ENCODE assay signal across 21 mouse cellular contexts in the genomic region with DNA sequence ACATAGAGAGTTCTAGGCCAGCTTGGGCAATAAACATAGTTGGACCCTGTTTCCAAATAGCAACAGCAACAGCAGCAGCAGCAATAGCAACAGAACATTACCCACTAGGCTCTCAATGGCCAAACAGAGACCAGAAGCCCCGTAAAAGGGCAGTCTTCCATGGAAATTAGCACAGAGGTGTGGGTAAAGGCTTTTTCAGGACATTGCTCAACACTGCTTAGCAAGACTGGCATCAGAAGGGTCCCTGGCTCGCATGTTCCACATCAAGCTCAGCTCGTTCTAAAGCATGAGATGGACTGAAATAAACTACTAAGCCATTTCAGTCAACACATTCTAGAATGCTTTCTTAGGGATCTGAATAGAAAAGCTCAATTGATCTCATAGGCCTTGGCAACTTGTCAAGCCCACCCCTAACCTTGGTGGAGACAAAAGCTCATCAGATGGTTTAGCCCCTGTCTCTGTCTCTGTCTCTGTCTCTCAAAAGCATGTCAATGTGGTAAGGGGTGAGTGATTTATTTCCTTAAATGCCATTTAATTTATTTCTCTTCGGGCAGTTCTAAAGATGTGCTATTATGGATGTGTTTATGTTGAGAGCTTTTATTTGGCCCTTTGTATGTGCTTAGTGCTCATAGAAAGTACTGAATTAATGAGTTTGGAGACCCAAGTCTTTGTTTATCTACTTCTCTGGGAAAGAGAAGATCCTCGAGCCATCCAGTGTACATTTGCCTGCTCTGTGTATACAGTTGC. TPM values are rescaled to one million over a fixed set of nuclear protein-coding genes. Genes with fewer than 3 reads are reported as not detected.
DNase-seq lines count a peak whose midpoint lies in the region; ATAC-seq and TF ChIP-seq lines count a peak whose summit lies in the region.
"Had no signal": no experiment of that assay in that cellular context is flagged by ENCODE, and none has a peak within 500 bp of the region (broad histone marks: within the 10 kb centered on the region; RNA-seq: fewer than 3 reads in every experiment).

No protein-coding gene starts in this region.

- H3K27ac ChIP-seq in stomach, embryonic 15.5 days, result peak overlapping the region; percentile 26; the same call in 1 of the 2 replicates
- H3K27ac ChIP-seq in stomach, postnatal 0 days (replicated peaks), result no peak overlapping the region
- peak overlapping the region; percentile 46 for H3K27ac ChIP-seq in lung, embryonic 16.5 days (ENCODE audit: low read length)
- H3K27ac ChIP-seq in limb, embryonic 10.5 days, result no peak overlapping the region
- H3K27ac ChIP-seq: embryonic facial prominence, embryonic 15.5 days; forebrain, embryonic 10.5 days; heart, adult 2 months; hindbrain, embryonic 10.5 days; hindbrain, embryonic 14.5 days had no signal

- H3K27me3 ChIP-seq in stomach, embryonic 15.5 days (replicated peaks), result no peaks in the 10 kb centered on the region
- no peaks in the 10 kb centered on the region for H3K27me3 ChIP-seq in stomach, postnatal 0 days (ENCODE audit: control insufficient read depth, insufficient read depth, low read length)
- no peaks in the 10 kb centered on the region for H3K27me3 ChIP-seq in lung, embryonic 16.5 days (ENCODE audit: control insufficient read depth, insufficient read depth, low read depth, low read length)
- H3K27me3 ChIP-seq in limb, embryonic 10.5 days (ENCODE audit: low read depth, poor library complexity, severe bottlenecking), result no peaks in the 10 kb centered on the region
- H3K27me3 ChIP-seq: embryonic facial prominence, embryonic 15.5 days had no signal

- no peak for TF ChIP-seq EP300 in stomach, postnatal 0 days (optimal IDR thresholded peaks at IDR 0.05)

- H3K4me1 ChIP-seq in stomach, embryonic 15.5 days, result no peaks in the 10 kb centered on the region
- H3K4me1 ChIP-seq in stomach, postnatal 0 days (replicated peaks; ENCODE audit: control insufficient read depth, insufficient read depth), result no peaks in the 10 kb centered on the region
- peaks cover 7% of the 10 kb centered on the region; the same call in 1 of the 2 replicates for H3K4me1 ChIP-seq in lung, embryonic 16.5 days (replicated peaks; ENCODE audit: control insufficient read depth, insufficient read depth, low read length)
- no peaks in the 10 kb centered on the region for H3K4me1 ChIP-seq in limb, embryonic 10.5 days
- H3K4me1 ChIP-seq: embryonic facial prominence, embryonic 15.5 days; forebrain, embryonic 10.5 days had no signal

- no peaks in the 10 kb centered on the region for H3K36me3 ChIP-seq in stomach, embryonic 15.5 days
- H3K36me3 ChIP-seq in stomach, postnatal 0 days (ENCODE audit: control insufficient read depth, insufficient read depth, low read length), result no peaks in the 10 kb centered on the region
- H3K36me3 ChIP-seq in lung, embryonic 16.5 days (ENCODE audit: control insufficient read depth, insufficient read depth, low read length), result no peaks in the 10 kb centered on the region
- no peaks in the 10 kb centered on the region for H3K36me3 ChIP-seq in limb, embryonic 10.5 days
- H3K36me3 ChIP-seq: embryonic facial prominence, embryonic 15.5 days; forebrain, embryonic 10.5 days; G1E; hindbrain, embryonic 10.5 days had no signal

- no peak overlapping the region for H3K9ac ChIP-seq in stomach, embryonic 15.5 days
- no peak overlapping the region for H3K9ac ChIP-seq in stomach, postnatal 0 days (ENCODE audit: low read length)
- no peak overlapping the region for H3K9ac ChIP-seq in lung, embryonic 16.5 days (ENCODE audit: low read length)
- H3K9ac ChIP-seq: embryonic facial prominence, embryonic 15.5 days; hindbrain, embryonic 14.5 days had no signal

- ATAC-seq in stomach, embryonic 15.5 days (ENCODE audit: insufficient read depth, low FRiP score, low read depth), result no peak
- ATAC-seq in stomach, postnatal 0 days (ENCODE audit: low FRiP score, low TSS enrichment), result no peak
- peak; percentile 84 for ATAC-seq in lung, embryonic 16.5 days (ENCODE audit: low read depth)
- ATAC-seq: CD4-positive, CD25-positive, alpha-beta regulatory T cell, adult 4 months; forebrain, embryonic 16.5 days had no signal

- WGBS in stomach, embryonic 15.5 days, result 48% methylated on average over 5 of the region's 5 CpGs
- 45% methylated on average over 5 of the region's 5 CpGs for WGBS in stomach, postnatal 0 days
- WGBS in lung, embryonic 16.5 days, result 38% methylated on average over 5 of the region's 5 CpGs
- WGBS in limb, embryonic 10.5 days, result 77% methylated on average over 5 of the region's 5 CpGs

- H3K4me2 ChIP-seq in stomach, embryonic 15.5 days, result no peak overlapping the region
- no peak overlapping the region for H3K4me2 ChIP-seq in stomach, postnatal 0 days (replicated peaks; ENCODE audit: low read depth)
- no peak overlapping the region for H3K4me2 ChIP-seq in lung, embryonic 16.5 days (ENCODE audit: low read depth, low read length)
- H3K4me2 ChIP-seq: embryonic facial prominence, embryonic 15.5 days; heart, embryonic 11.5 days; hindbrain, embryonic 14.5 days had no signal

- DNase-seq in stomach, postnatal 0 days (ENCODE audit: low spot score), result no peak
- peak; percentile 34 for DNase-seq in lung, postnatal 25 days (ENCODE audit: low spot score)
- DNase-seq in kidney, postnatal 14 days, result no peak
- DNase-seq in limb, embryonic 10.5 days (ENCODE audit: low spot score), result no peak
- no peak for DNase-seq in cerebellum, adult 11-12 months
- DNase-seq: adrenal gland, postnatal 10 days; cerebellum, adult 2 months; cerebellum, postnatal 10 days; gastrocnemius, postnatal 10 days; heart, adult 2 months had no signal

- H3K4me3 ChIP-seq in stomach, embryonic 15.5 days (replicated peaks), result no peak overlapping the region
- no peak overlapping the region for H3K4me3 ChIP-seq in stomach, postnatal 0 days (ENCODE audit: low read depth, low read length)
- H3K4me3 ChIP-seq in lung, embryonic 16.5 days (ENCODE audit: low read length), result no peak overlapping the region
- no peak overlapping the region for H3K4me3 ChIP-seq in limb, embryonic 10.5 days
- H3K4me3 ChIP-seq: embryonic facial prominence, embryonic 15.5 days; erythroblast, embryonic 14.5 days; forebrain, embryonic 10.5 days; heart, adult 2 months; hindbrain, embryonic 10.5 days had no signal

- no peaks in the 10 kb centered on the region for H3K9me3 ChIP-seq in stomach, embryonic 15.5 days
- no peaks in the 10 kb centered on the region for H3K9me3 ChIP-seq in stomach, postnatal 0 days (ENCODE audit: control insufficient read depth, low read length)
- H3K9me3 ChIP-seq in lung, embryonic 16.5 days (ENCODE audit: control insufficient read depth, low read length), result no peaks in the 10 kb centered on the region
- H3K9me3 ChIP-seq in limb, embryonic 10.5 days (replicated peaks), result no peaks in the 10 kb centered on the region
- H3K9me3 ChIP-seq: embryonic facial prominence, embryonic 15.5 days; forebrain, embryonic 10.5 days; G1E; hindbrain, embryonic 10.5 days had no signal

- TF ChIP-seq CTCF in stomach, postnatal 0 days (IDR thresholded peaks at IDR 0.05; ENCODE audit: low read depth), result no peak

RNA-seq across cellular contexts. Expression of a gene that starts 29.8 kb away (rescaled TPM):
- 24.9 and 27.5 TPM in 2 replicates for polyA plus RNA-seq in stomach, embryonic 15.5 days (2015; fragmentation: Nextera tagmentation; extraction: Ambion mirVana)
- 10.0 and 12.0 TPM in 2 replicates for polyA plus RNA-seq in stomach, postnatal 0 days (2015; fragmentation: Nextera tagmentation; extraction: Ambion mirVana)
- 26.0 and 30.1 TPM in 2 replicates for polyA plus RNA-seq in lung, embryonic 16.5 days (2015; fragmentation: Nextera tagmentation; extraction: Ambion mirVana)
- 32.7 and 34.5 TPM in 2 replicates for polyA plus RNA-seq in limb, embryonic 10.5 days (2016; fragmentation: Nextera tagmentation; extraction: Ambion mirVana)
- polyA plus RNA-seq: erythroblast, embryonic 14.5 days had no signal

Comparison
In these comparisons a context has a peak if more than half of its experiments do, and no peak if none do; other contexts are left out.
1. H3K27ac ChIP-seq: peak in stomach, embryonic 15.5 days (single experiment) and lung, embryonic 16.5 days (single experiment); none in stomach, postnatal 0 days (single experiment) and limb, embryonic 10.5 days (single experiment).